In genomic region chr6:17749596-17749995, GRCm38 (mm10) we compare ENCODE assay signal across 7 mouse cellular contexts. TPM values are rescaled to one million over a fixed set of nuclear protein-coding genes. Genes with fewer than 3 reads are reported as not detected.
DNase-seq lines count a peak whose midpoint lies in the region; ATAC-seq lines count a peak whose summit lies in the region.

No protein-coding gene starts in this region.

- no peak for ATAC-seq in liver, embryonic 11.5 days (replicated peaks; ENCODE audit: low FRiP score)
- ATAC-seq in forebrain, embryonic 11.5 days (replicated peaks; ENCODE audit: low FRiP score): no peak
- no peak for ATAC-seq in limb, embryonic 15.5 days (ENCODE audit: insufficient number of reproducible peaks, low FRiP score, low TSS enrichment, low read depth)
- ATAC-seq in stomach, embryonic 15.5 days (ENCODE audit: insufficient read depth, low FRiP score, low read depth): no peak

- H3K4me3 ChIP-seq in liver, embryonic 11.5 days (ENCODE audit: low read depth, low read length): peak overlapping the region; percentile 54
- H3K4me3 ChIP-seq in forebrain, embryonic 11.5 days (ENCODE audit: low read depth, low read length): peak overlapping the region; percentile 49
- peak overlapping the region; percentile 37 for H3K4me3 ChIP-seq in limb, embryonic 15.5 days
- H3K4me3 ChIP-seq in stomach, embryonic 15.5 days (replicated peaks): peak overlapping the region; percentile 38; the same call in 1 of the 2 replicates

- WGBS in liver, embryonic 11.5 days: 67% methylated on average over 3 of the region's 3 CpGs
- 22% methylated on average over 3 of the region's 3 CpGs for WGBS in forebrain, embryonic 11.5 days
- WGBS in limb, embryonic 15.5 days: 58% methylated on average over 3 of the region's 3 CpGs
- 68% methylated on average over 3 of the region's 3 CpGs for WGBS in stomach, embryonic 15.5 days

- no peaks in the 10 kb centered on the region for H3K27me3 ChIP-seq in liver, embryonic 11.5 days (replicated peaks; ENCODE audit: control insufficient read depth, insufficient read depth, low read length)
- H3K27me3 ChIP-seq in forebrain, embryonic 11.5 days (ENCODE audit: control insufficient read depth, insufficient read depth, low read length): no peaks in the 10 kb centered on the region
- no peaks in the 10 kb centered on the region for H3K27me3 ChIP-seq in limb, embryonic 15.5 days
- H3K27me3 ChIP-seq in stomach, embryonic 15.5 days (replicated peaks): no peaks in the 10 kb centered on the region

- peak overlapping the region; percentile 70; the same call in 1 of the 2 replicates for H3K27ac ChIP-seq in liver, embryonic 11.5 days (ENCODE audit: low read depth, low read length)
- peak overlapping the region; percentile 89 for H3K27ac ChIP-seq in forebrain, embryonic 11.5 days (ENCODE audit: low read depth, low read length)
- no peak overlapping the region for H3K27ac ChIP-seq in limb, embryonic 15.5 days
- H3K27ac ChIP-seq in stomach, embryonic 15.5 days: no peak overlapping the region

- no peaks in the 10 kb centered on the region for H3K36me3 ChIP-seq in liver, embryonic 11.5 days (ENCODE audit: control insufficient read depth, insufficient read depth, low read length)
- H3K36me3 ChIP-seq in forebrain, embryonic 11.5 days (ENCODE audit: control insufficient read depth, insufficient read depth, low read length): no peaks in the 10 kb centered on the region
- no peaks in the 10 kb centered on the region for H3K36me3 ChIP-seq in limb, embryonic 15.5 days
- H3K36me3 ChIP-seq in stomach, embryonic 15.5 days: no peaks in the 10 kb centered on the region

- 0 out of 2 replicates have a peak overlapping the region, but pooled peaks have one; percentile 34 for H3K9ac ChIP-seq in liver, embryonic 11.5 days (ENCODE audit: low read depth, low read length)
- H3K9ac ChIP-seq in forebrain, embryonic 11.5 days (ENCODE audit: low read length): peak overlapping the region; percentile 83
- no peak overlapping the region for H3K9ac ChIP-seq in limb, embryonic 15.5 days
- H3K9ac ChIP-seq in stomach, embryonic 15.5 days: no peak overlapping the region

- H3K4me1 ChIP-seq in liver, embryonic 11.5 days (replicated peaks; ENCODE audit: control insufficient read depth, insufficient read depth, low read length): peaks cover 18% of the 10 kb centered on the region
- peaks cover 3% of the 10 kb centered on the region; the same call in 1 of the 2 replicates for H3K4me1 ChIP-seq in forebrain, embryonic 11.5 days (replicated peaks; ENCODE audit: control insufficient read depth, insufficient read depth, low read length)
- peaks cover 6% of the 10 kb centered on the region; the same call in 1 of the 2 replicates for H3K4me1 ChIP-seq in limb, embryonic 15.5 days
- H3K4me1 ChIP-seq in stomach, embryonic 15.5 days: no peaks in the 10 kb centered on the region

- intact Hi-C loops in left cerebral cortex, postnatal 14 days (cut with DNase I): no loop called here

- H3K4me2 ChIP-seq in liver, embryonic 11.5 days: peak overlapping the region; percentile 89
- H3K4me2 ChIP-seq in forebrain, embryonic 11.5 days (ENCODE audit: low read depth, low read length, severe bottlenecking): peak overlapping the region; percentile 75
- peak overlapping the region; percentile 56; the same call in 1 of the 2 replicates for H3K4me2 ChIP-seq in limb, embryonic 15.5 days
- peak overlapping the region; percentile 71 for H3K4me2 ChIP-seq in stomach, embryonic 15.5 days

- no peak for DNase-seq in liver, embryonic 11.5 days (ENCODE audit: low spot score)
- DNase-seq in liver: no peak
- DNase-seq in forebrain, embryonic 11.5 days (ENCODE audit: low spot score): no peak
- DNase-seq in retina, postnatal 1 day: no peak
- no peak for DNase-seq in left cerebral cortex, postnatal 14 days (ENCODE audit: low spot score in 2 of 2)

- H3K9me3 ChIP-seq in liver, embryonic 11.5 days (ENCODE audit: control insufficient read depth, low read length): no peaks in the 10 kb centered on the region
- H3K9me3 ChIP-seq in forebrain, embryonic 11.5 days (ENCODE audit: control insufficient read depth, low read length): no peaks in the 10 kb centered on the region
- no peaks in the 10 kb centered on the region for H3K9me3 ChIP-seq in limb, embryonic 15.5 days
- no peaks in the 10 kb centered on the region for H3K9me3 ChIP-seq in stomach, embryonic 15.5 days

RNA-seq across cellular contexts. Expression of gene St7, which starts 56.9 kb away (rescaled TPM):
- polyA plus RNA-seq in liver, embryonic 11.5 days (2014; fragmentation: Nextera tagmentation; extraction: Ambion mirVana): 16.9 and 18.6 TPM in 2 replicates
- polyA plus RNA-seq in forebrain, embryonic 11.5 days (2014; fragmentation: Nextera tagmentation; extraction: Ambion mirVana): 32.9 and 33.7 TPM in 2 replicates
- 26.8 and 27.8 TPM in 2 replicates for polyA plus RNA-seq in limb, embryonic 15.5 days (2015; fragmentation: Nextera tagmentation; extraction: Ambion mirVana)
- polyA plus RNA-seq in stomach, embryonic 15.5 days (2015; fragmentation: Nextera tagmentation; extraction: Ambion mirVana): 23.5 and 26.1 TPM in 2 replicates
- 10 to 100 TPM; 36.8 to 38.5 TPM for total RNA-seq in left cerebral cortex, postnatal 14 days (2021)

Comparison
In these comparisons a context has a peak if more than half of its experiments do, and no peak if none do; other contexts are left out.
1. H3K27ac ChIP-seq: peak in liver, embryonic 11.5 days (single experiment) and forebrain, embryonic 11.5 days (single experiment); none in limb, embryonic 15.5 days (single experiment) and stomach, embryonic 15.5 days (single experiment).
2. H3K9ac ChIP-seq: peak in liver, embryonic 11.5 days (single experiment) and forebrain, embryonic 11.5 days (single experiment); none in limb, embryonic 15.5 days (single experiment) and stomach, embryonic 15.5 days (single experiment).
3. Peak in every context shown above with its lines, with median percentiles within 50 percentile points of each other: H3K4me2 ChIP-seq and H3K4me3 ChIP-seq.